Mouse (Mus musculus) Patski (cell line): ENCODE results near the gene Olfr1076. TPM values are rescaled to one million over a fixed set of nuclear protein-coding genes. Genes with fewer than 3 reads are reported as not detected.
"Not testable (repeated sequence)": the region's sequence is repeated elsewhere in the genome, so short reads cannot be mapped to it uniquely, and the experiment has no call there.

Experiments used
- ATAC-seq: fragments of 100-300 bp; one replicate; pipeline ENCODE4 v1.8.0; 2021
- CTCF ChIA-PET: fragments of 350-600 bp; sonication (Branson Sonifier 250); formaldehyde crosslinking; loops from one replicate; lab custom pipeline; 2022; ENCODE audit warnings: inconsistent platforms; lab: Charles Lee
- POLR2A ChIA-PET: fragments of 350-600 bp; sonication (Branson Sonifier 250); formaldehyde crosslinking; loops from one replicate; lab custom pipeline; 2022; ENCODE audit warnings: antibody characterized with exemption, inconsistent platforms; lab: Charles Lee
- DNase-seq: peaks from one replicate; pipeline ENCODE4 v3.0.0-alpha.2; 2011; ENCODE audit warnings: low read depth, low spot score
- H3K27me3 ChIP-seq: fragments of 371-371 bp; one replicate; pipeline ENCODE4 v1.5.1; 2021
- CTCF ChIP-seq: fragments of 100-300 bp; IDR thresholded peaks from one replicate; pipeline ENCODE4 v1.5.1; 2021
- in situ Hi-C: fragments of 300-500 bp; cut with MboI; formaldehyde crosslinking; loops from 3 replicates; pipeline ENCODE4 v1.11.1; 2018; ENCODE audit warnings: low pct_unique_long_range_greater_than_20kb, mixed read lengths
- polyA plus RNA-seq: library from polyadenylated mRNA; unstranded; gene quantifications from one replicate; pipeline ENCODE4 v1.2.3, GENCODE M21; 2021

The Olfr1076 gene
- not detected for polyA plus RNA-seq

- ChIA-PET CTCF (no interaction called here), POLR2A (no interaction called here)
- H3K27me3 ChIP-seq = no peaks in the 10 kb centered on the region
- no peak for DNase-seq
- in situ Hi-C loops = no loop called here
- no peak for ATAC-seq
- TF ChIP-seq CTCF = no peak
Observed at GRCm38 (mm10) chr2:86508161-86508560, at the start of gene Olfr1076. Gene Olfr1076 (plus strand): TSS chr2:86508461.

- TF ChIP-seq CTCF = no peak
- no peaks in the 10 kb centered on the region for H3K27me3 ChIP-seq
- CTCF ChIA-PET = no interaction called here
- in situ Hi-C loops = no loop called here
- ATAC-seq (no peak), DNase-seq (no peak)
- POLR2A ChIA-PET = no interaction called here
Observed at GRCm38 (mm10) chr2:86460434-86460833, 47.8 kb upstream of the Olfr1076 start.

GRCm38 (mm10) chr2:86464442-86465109 is 43.7 kb upstream of the Olfr1076 start:
- in situ Hi-C loops = no loop called here
- no peak for ATAC-seq

GRCm38 (mm10) chr2:86487286-86487685 is 21.0 kb upstream of the Olfr1076 start, which contains the start of gene Olfr228:
Gene Olfr228 (minus strand): TSS chr2:86487386.
- DNase-seq (no peak), ATAC-seq (no peak)
- ChIA-PET POLR2A (no interaction called here), CTCF (no interaction called here)
- no peaks in the 10 kb centered on the region for H3K27me3 ChIP-seq
- TF ChIP-seq CTCF = no peak
- in situ Hi-C loops = no loop called here

More at GRCm38 (mm10) chr2:86464442-86465109, 43.7 kb upstream of the Olfr1076 start:
- CTCF ChIA-PET = no interaction called here
- no peak for TF ChIP-seq CTCF
- no peak for DNase-seq
- POLR2A ChIA-PET = no interaction called here
- no peaks in the 10 kb centered on the region for H3K27me3 ChIP-seq

GRCm38 (mm10) chr2:86530991-86531390 is 22.7 kb downstream of the Olfr1076 start:
- no peak for ATAC-seq
- H3K27me3 ChIP-seq = no peaks in the 10 kb centered on the region
- in situ Hi-C loops = no loop called here
- ChIA-PET POLR2A (no interaction called here), CTCF (no interaction called here)
- TF ChIP-seq CTCF = no peak
- no peak for DNase-seq

GRCm38 (mm10) chr2:86542380-86542779 is 34.1 kb downstream of the Olfr1076 start, which contains the start of gene Olfr1079:
Gene Olfr1079 (minus strand): TSS chr2:86542480.
- TF ChIP-seq CTCF = no peak
- ATAC-seq = no peak
- no peak for DNase-seq
- no peaks in the 10 kb centered on the region for H3K27me3 ChIP-seq
- ChIA-PET POLR2A (no interaction called here), CTCF (no interaction called here)
- in situ Hi-C loops = no loop called here

GRCm38 (mm10) chr2:86558135-86558534 is 49.9 kb downstream of the Olfr1076 start, which contains the start of gene Olfr1080:
Gene Olfr1080 (minus strand): TSS chr2:86558235.
- POLR2A ChIA-PET, in situ Hi-C loops, H3K27me3 ChIP-seq, DNase-seq, CTCF ChIA-PET, ATAC-seq: not testable (repeated sequence)

Other genes starting within 250 kb of the Olfr1076 start
- not detected for gene Olfr1051, start 229.4 kb upstream of the Olfr1076 start, polyA plus RNA-seq
- not detected for gene Olfr1052, start 216.0 kb upstream of the Olfr1076 start, polyA plus RNA-seq
- gene Olfr1053, start 193.2 kb upstream of the Olfr1076 start, polyA plus RNA-seq = not detected
- gene Olfr1054, start 173.0 kb upstream of the Olfr1076 start, polyA plus RNA-seq = not detected
- not detected for gene Olfr1055, start 158.2 kb upstream of the Olfr1076 start, polyA plus RNA-seq
- not detected for gene Olfr1056, start 146.0 kb upstream of the Olfr1076 start, polyA plus RNA-seq
- not detected for gene Olfr1057, start 130.1 kb upstream of the Olfr1076 start, polyA plus RNA-seq
- not detected for gene Olfr1058, start 119.9 kb upstream of the Olfr1076 start, polyA plus RNA-seq
- gene Olfr1061, start 94.4 kb upstream of the Olfr1076 start, polyA plus RNA-seq = not detected
- gene Olfr1062, start 81.7 kb upstream of the Olfr1076 start, polyA plus RNA-seq = not detected
- gene Olfr1065, start 57.9 kb upstream of the Olfr1076 start, polyA plus RNA-seq = not detected
- gene Olfr1066, start 52.2 kb upstream of the Olfr1076 start, polyA plus RNA-seq = not detected
- not detected for gene Olfr228, start 21.1 kb upstream of the Olfr1076 start, polyA plus RNA-seq
- gene Olfr1079, start 34.0 kb downstream of the Olfr1076 start, polyA plus RNA-seq = not detected
- not detected for gene Olfr1080, start 49.8 kb downstream of the Olfr1076 start, polyA plus RNA-seq
- gene Olfr1082, start 90.5 kb downstream of the Olfr1076 start, polyA plus RNA-seq = not detected
- gene Olfr1084, start 131.3 kb downstream of the Olfr1076 start, polyA plus RNA-seq = not detected
- not detected for gene Olfr1085, start 153.6 kb downstream of the Olfr1076 start, polyA plus RNA-seq
- not detected for gene Olfr1086, start 171.6 kb downstream of the Olfr1076 start, polyA plus RNA-seq
- gene Olfr1087, start 189.9 kb downstream of the Olfr1076 start, polyA plus RNA-seq = not detected
- gene Olfr1089, start 225.2 kb downstream of the Olfr1076 start, polyA plus RNA-seq = not detected